Mouse (Mus musculus): Measurements from ENCODE around the gene Kif3a.

Gene Kif3a

GRCm38 (mm10) chr11:53567224-53568014 is at the start of gene Kif3a:
Gene Kif3a, plus strand, starts transcription at chr11:53567379.
- in situ Hi-C loops (cut with MboI), result no loop called here

- in situ Hi-C loops (cut with MboI), result no loop called here
Observed at GRCm38 (mm10) chr11:53518759-53519158, 48.4 kb upstream of the Kif3a start.

GRCm38 (mm10) chr11:53519207-53520121 is 47.7 kb upstream of the Kif3a start, which contains the start of gene Sept8:
Gene Sept8, plus strand, starts transcription at chr11:53519257.
- in situ Hi-C loops (cut with MboI), result no loop called here

- in situ Hi-C loops (cut with MboI), result no loop called here
Observed at GRCm38 (mm10) chr11:53520122-53520978, 46.8 kb upstream of the Kif3a start.

- in situ Hi-C loops (cut with MboI), result no loop called here
Observed at GRCm38 (mm10) chr11:53521120-53521820, 45.9 kb upstream of the Kif3a start.

GRCm38 (mm10) chr11:53521821-53522131 is 45.4 kb upstream of the Kif3a start:
- in situ Hi-C loops (cut with MboI), result no loop called here

GRCm38 (mm10) chr11:53522362-53522761 is 44.8 kb upstream of the Kif3a start:
- in situ Hi-C loops (cut with MboI), result no loop called here

- in situ Hi-C loops (cut with MboI), result no loop called here
Observed at GRCm38 (mm10) chr11:53522930-53523329, 44.2 kb upstream of the Kif3a start.

GRCm38 (mm10) chr11:53523545-53524405 is 43.4 kb upstream of the Kif3a start:
- in situ Hi-C loops (cut with MboI), result no loop called here

GRCm38 (mm10) chr11:53524905-53525304 is 42.3 kb upstream of the Kif3a start:
- in situ Hi-C loops (cut with MboI), result no loop called here

- in situ Hi-C loops (cut with MboI), result no loop called here
Observed at GRCm38 (mm10) chr11:53525461-53525860, 41.7 kb upstream of the Kif3a start.

- in situ Hi-C loops (cut with MboI), result no loop called here
Observed at GRCm38 (mm10) chr11:53528397-53529252, 38.6 kb upstream of the Kif3a start.

- in situ Hi-C loops (cut with MboI), result no loop called here
Observed at GRCm38 (mm10) chr11:53529253-53529557, 38.0 kb upstream of the Kif3a start.

GRCm38 (mm10) chr11:53530001-53530400 is 37.2 kb upstream of the Kif3a start:
- in situ Hi-C loops (cut with MboI), result no loop called here

GRCm38 (mm10) chr11:53531578-53532230 is 35.5 kb upstream of the Kif3a start:
- in situ Hi-C loops (cut with MboI), result no loop called here

GRCm38 (mm10) chr11:53532231-53532620 is 35.0 kb upstream of the Kif3a start:
- in situ Hi-C loops (cut with MboI), result no loop called here

- in situ Hi-C loops (cut with MboI), result no loop called here
Observed at GRCm38 (mm10) chr11:53539002-53539491, 28.1 kb upstream of the Kif3a start.

- in situ Hi-C loops (cut with MboI), result no loop called here
Observed at GRCm38 (mm10) chr11:53540394-53540793, 26.8 kb upstream of the Kif3a start.

- in situ Hi-C loops (cut with MboI), result no loop called here
Observed at GRCm38 (mm10) chr11:53541222-53541621, 26.0 kb upstream of the Kif3a start.
